Mouse (Mus musculus) myocyte (in vitro differentiated cells): ENCODE results near the gene Plekhj1. TPM values are rescaled to one million over a fixed set of nuclear protein-coding genes. Genes with fewer than 3 reads are reported as not detected.
"Not testable (repeated sequence)": the region's sequence is repeated elsewhere in the genome, so short reads cannot be mapped to it uniquely, and the experiment has no call there.

Source experiments
- H3K27me3 ChIP-seq: one replicate; pipeline ENCODE4 v1.6.1; 2011; ENCODE audit not compliant: control insufficient read depth, insufficient read depth, insufficient read length
- H3K36me3 ChIP-seq: one replicate; pipeline ENCODE4 v1.6.1; 2011; ENCODE audit not compliant: control insufficient read depth, insufficient read depth
- H3K4me2 ChIP-seq: one replicate; pipeline ENCODE4 v1.6.1; 2011; ENCODE audit warnings: low read depth, control low read depth
- H3K4me3 ChIP-seq: one replicate; pipeline ENCODE4 v1.5.1; 2011; ENCODE audit warnings: mild to moderate bottlenecking, control low read depth, moderate library complexity
- H3K79me2 ChIP-seq: one replicate; pipeline ENCODE4 v1.6.1; 2011; ENCODE audit not compliant: control insufficient read depth, insufficient read depth
- H3ac ChIP-seq: one replicate; pipeline ENCODE4 v1.6.1; 2011; ENCODE audit not compliant: control insufficient read depth, insufficient read length
- CEBPB ChIP-seq: IDR thresholded peaks from 2 replicates; pipeline ENCODE4 v1.6.1; 2011; ENCODE audit warnings: mild to moderate bottlenecking, moderate library complexity; ENCODE audit not compliant: poor library complexity, insufficient read depth, severe bottlenecking
- E2F4 ChIP-seq: IDR thresholded peaks from one replicate; pipeline ENCODE4 v1.6.1; 2011; ENCODE audit warnings: mild to moderate bottlenecking, control low read depth, moderate library complexity; ENCODE audit not compliant: insufficient read depth
- MAX ChIP-seq: IDR thresholded peaks from one replicate; pipeline ENCODE4 v1.6.1; 2011; ENCODE audit warnings: low read depth, mild to moderate bottlenecking, control low read depth
- MYOD1 ChIP-seq, 3 experiments: IDR thresholded peaks; one replicate each; pipeline ENCODE4 v1.6.1; 2011; ENCODE audit warnings: control low read depth in 2 of 3, low read depth in 2 of 3, mild to moderate bottlenecking in 2 of 3, moderate library complexity in 1 of 3; ENCODE audit not compliant: insufficient read length in 2 of 3, control insufficient read depth in 1 of 3
- MYOG ChIP-seq, 3 experiments: IDR thresholded peaks; one replicate each; pipeline ENCODE4 v1.6.1; 2011; ENCODE audit warnings: control low read depth in 2 of 3, low read depth in 2 of 3, mild to moderate bottlenecking in 2 of 3; ENCODE audit not compliant: insufficient read length in 2 of 3, control insufficient read depth in 1 of 3, insufficient read depth in 1 of 3
- POLR2A ChIP-seq: IDR thresholded peaks from one replicate; pipeline ENCODE4 v1.6.1; 2011; ENCODE audit warnings: low read depth, mild to moderate bottlenecking, control low read depth, moderate library complexity; ENCODE audit not compliant: insufficient read length
- POLR2AphosphoS2 ChIP-seq: IDR thresholded peaks from one replicate; pipeline ENCODE4 v1.6.1; 2011; ENCODE audit warnings: low read depth, control low read depth; ENCODE audit not compliant: insufficient read length
- REST ChIP-seq: IDR thresholded peaks from one replicate; pipeline ENCODE4 v1.6.1; 2011; ENCODE audit warnings: mild to moderate bottlenecking, control low read depth, moderate library complexity; ENCODE audit not compliant: insufficient read depth, insufficient read length
- SRF ChIP-seq: IDR thresholded peaks from one replicate; pipeline ENCODE4 v1.6.1; 2011; ENCODE audit warnings: low read depth; ENCODE audit not compliant: control insufficient read depth, insufficient read length
- TCF12 ChIP-seq: IDR thresholded peaks from one replicate; pipeline ENCODE4 v1.6.1; 2011; ENCODE audit warnings: mild to moderate bottlenecking, control low read depth; ENCODE audit not compliant: poor library complexity, insufficient read depth, severe bottlenecking
- TCF3 ChIP-seq: IDR thresholded peaks from one replicate; pipeline ENCODE4 v1.6.1; 2011; ENCODE audit warnings: low read depth, control low read depth; ENCODE audit not compliant: insufficient read length
- USF1 ChIP-seq: IDR thresholded peaks from one replicate; pipeline ENCODE4 v1.6.1; 2011; ENCODE audit warnings: low read depth, mild to moderate bottlenecking, control low read depth, moderate library complexity
- polyA plus RNA-seq: library from polyadenylated mRNA; unstranded; fragments of >200 nt; fragmentation: generic; extraction: Trizol; gene quantifications from one replicate; pipeline ENCODE4 v1.2.1, GENCODE M21; 2012; ENCODE audit warnings: missing spikeins

Plekhj1 gene
- polyA plus RNA-seq, 1 experiment = 69.6 TPM

DNA sequence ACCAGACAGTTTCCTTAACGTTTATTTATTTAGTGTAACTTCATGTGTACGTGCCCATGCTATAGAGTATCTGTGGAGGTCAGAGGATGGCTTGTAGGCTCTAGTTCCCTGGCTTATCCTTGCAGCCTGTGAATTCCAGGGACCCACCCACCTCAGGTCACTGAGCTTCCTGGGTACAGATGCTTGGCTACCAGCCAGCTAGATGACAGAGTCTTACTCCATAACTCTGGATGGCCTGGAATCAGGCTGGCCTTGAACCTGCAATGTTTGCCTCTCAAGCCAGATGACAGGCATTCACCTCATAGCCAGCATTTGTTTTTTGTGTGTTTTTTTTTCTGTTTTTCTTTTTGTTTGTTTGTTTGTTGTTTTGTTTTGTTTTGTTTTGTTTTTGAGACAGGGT, 18.7 kb upstream of the Plekhj1 start:
- no peak overlapping the region for H3ac ChIP-seq

DNA sequence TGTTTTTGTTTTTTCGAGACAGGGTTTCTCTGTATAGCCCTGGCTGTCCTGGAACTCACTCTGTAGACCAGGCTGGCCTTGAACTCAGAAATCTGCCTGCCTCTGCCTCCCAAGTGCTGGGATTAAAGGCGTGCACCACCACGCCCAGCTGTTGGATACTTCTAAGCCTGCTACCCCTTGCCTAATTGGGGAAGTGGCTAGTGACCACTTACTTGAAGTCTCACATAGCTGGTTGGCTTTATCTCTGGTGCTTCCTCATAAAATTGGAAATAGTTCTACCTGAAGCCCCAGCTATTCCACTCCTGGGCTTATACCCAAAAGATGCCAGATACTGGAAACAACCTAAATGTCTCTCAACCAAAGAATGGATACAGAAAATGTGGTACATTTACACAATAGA, 17.9 kb upstream of the Plekhj1 start:
- H3ac ChIP-seq, H3K27me3 ChIP-seq, H3K36me3 ChIP-seq, H3K4me3 ChIP-seq, H3K79me2 ChIP-seq, H3K4me2 ChIP-seq: not testable (repeated sequence)

More for the DNA sequence above, 18.7 kb upstream of the Plekhj1 start:
- H3K4me2 ChIP-seq = no peak overlapping the region
- no peak overlapping the region for H3K4me3 ChIP-seq
- no peaks in the 10 kb centered on the region for H3K79me2 ChIP-seq
- no peaks in the 10 kb centered on the region for H3K36me3 ChIP-seq
- no peaks in the 10 kb centered on the region for H3K27me3 ChIP-seq
- TF ChIP-seq TCF3 (no peak), SRF (no peak), USF1 (no peak), MYOD1 (IDR thresholded peaks at IDR 0.05; ENCODE audit: control insufficient read depth in 1 of 3, insufficient read length in 2 of 3, low read depth in 2 of 3) (no peak), CEBPB (no peak), REST (no peak), POLR2A (no peak), TCF12 (no peak)

DNA sequence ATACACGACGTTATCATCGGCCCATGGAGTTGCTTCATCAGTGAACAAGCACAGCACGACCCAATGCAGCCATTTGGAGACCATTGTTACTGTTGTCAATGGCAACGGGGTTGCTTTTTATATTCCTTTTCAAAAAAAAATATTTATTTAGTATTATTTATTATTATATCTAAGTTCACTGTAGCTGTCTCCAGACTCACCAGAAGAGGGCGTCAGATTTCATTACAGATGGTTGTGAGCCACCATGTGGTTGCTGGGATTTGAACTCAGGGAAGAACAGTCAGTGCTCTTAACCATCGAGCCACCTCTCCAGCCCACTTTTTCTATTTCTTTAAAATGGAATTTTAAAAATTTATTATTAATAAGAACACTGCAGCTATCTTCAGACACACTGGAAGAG, 16.4 kb upstream of the Plekhj1 start:
- H3K27me3 ChIP-seq = no peaks in the 10 kb centered on the region
- no peaks in the 10 kb centered on the region for H3K36me3 ChIP-seq
- TF ChIP-seq TCF3 (no peak), CEBPB (no peak), E2F4 (no peak), REST (no peak), MAX (no peak), MYOG (IDR thresholded peaks at IDR 0.05; ENCODE audit: control insufficient read depth in 1 of 3, insufficient read depth in 1 of 3, insufficient read length in 2 of 3, low read depth in 2 of 3) (no peak), POLR2A (no peak), MYOD1 (IDR thresholded peaks at IDR 0.05; ENCODE audit: control insufficient read depth in 1 of 3, insufficient read length in 2 of 3, low read depth in 2 of 3) (no peak), POLR2AphosphoS2 (no peak), SRF (no peak), TCF12 (no peak), USF1 (no peak)
- no peak overlapping the region for H3ac ChIP-seq
- H3K4me3 ChIP-seq = no peak overlapping the region
- no peak overlapping the region for H3K4me2 ChIP-seq
- no peaks in the 10 kb centered on the region for H3K79me2 ChIP-seq

DNA sequence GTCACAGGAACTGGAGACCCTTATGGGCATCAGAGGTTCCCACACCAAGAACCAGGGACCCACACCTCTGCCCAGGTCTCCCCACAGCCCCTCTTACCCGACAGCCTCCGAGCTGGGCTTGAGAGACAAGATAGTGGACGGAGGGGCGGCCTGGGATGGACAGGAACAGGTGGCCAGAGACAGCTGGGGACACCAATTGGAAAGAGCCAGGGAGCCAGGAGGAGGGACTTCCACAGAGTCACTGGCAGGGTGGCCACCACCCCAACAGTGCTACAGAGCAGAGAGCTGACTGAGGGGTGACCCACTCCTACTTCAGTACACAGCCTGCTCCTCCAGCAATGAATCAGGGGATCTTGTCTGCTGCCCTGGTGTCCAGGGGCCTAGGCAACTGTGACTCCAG, 14.9 kb upstream of the Plekhj1 start, which contains the start of gene Jsrp1:
Gene Jsrp1, minus strand, starts transcription at position 133 of the 400 bp plus-strand sequence.
- TF ChIP-seq E2F4 (no peak), POLR2A (peak; percentile 51), MYOG (IDR thresholded peaks at IDR 0.05; ENCODE audit: control insufficient read depth in 1 of 3, insufficient read depth in 1 of 3, insufficient read length in 2 of 3, low read depth in 2 of 3) (peak; percentile 84 to 95 (median 87)), POLR2AphosphoS2 (peak; percentile 55), TCF12 (peak; percentile 84), MYOD1 (IDR thresholded peaks at IDR 0.05; ENCODE audit: control insufficient read depth in 1 of 3, insufficient read length in 2 of 3, low read depth in 2 of 3) (peak; percentile 95 to 100 (median 99)), TCF3 (peak; percentile 81), CEBPB (no peak)
- H3K27me3 ChIP-seq = no peaks in the 10 kb centered on the region
- peak within 1 kb of the TSS; percentile 79 for H3K4me2 ChIP-seq
- H3K79me2 ChIP-seq = no peaks in the 10 kb centered on the region
- peak within 1 kb of the TSS; percentile 33 for H3K4me3 ChIP-seq
- H3K36me3 ChIP-seq = no peaks in the 10 kb centered on the region
- no peak within 1 kb of the TSS for H3ac ChIP-seq

DNA sequence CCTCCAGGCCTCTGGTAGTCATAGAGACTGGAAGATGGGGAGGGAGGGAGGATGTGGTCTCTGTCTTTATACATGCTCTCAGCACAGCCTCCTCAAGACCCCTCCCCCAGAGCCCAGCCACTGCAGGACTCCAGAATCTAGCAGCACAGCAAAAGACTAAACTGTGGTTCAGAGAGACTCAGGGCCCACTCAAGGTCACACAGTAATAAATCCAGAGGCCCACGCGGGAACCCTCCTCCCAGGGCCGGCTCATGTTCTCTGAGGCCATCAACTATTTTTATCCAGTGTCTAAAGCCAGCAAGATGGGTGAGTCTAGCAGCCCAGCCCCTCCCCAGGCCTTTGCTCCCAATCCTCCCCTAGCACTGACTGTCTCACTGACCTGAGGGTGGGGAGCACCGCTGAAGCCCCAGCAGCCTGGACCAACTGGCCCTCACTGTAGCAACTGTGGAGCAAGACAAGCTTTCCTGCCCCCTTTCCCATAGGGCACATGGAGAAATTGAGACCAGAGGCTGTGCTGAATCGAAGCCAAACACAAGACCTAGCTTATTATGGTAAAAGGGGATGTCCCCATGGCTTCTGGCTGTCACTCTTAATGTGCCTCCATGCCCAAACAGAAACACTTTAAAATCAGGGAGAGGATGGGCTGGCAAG, 14.1 kb upstream of the Plekhj1 start:
- peak; percentile 10 for TF ChIP-seq POLR2AphosphoS2
- TF ChIP-seq USF1 = no peak
- TF ChIP-seq MYOG (IDR thresholded peaks at IDR 0.05; ENCODE audit: control insufficient read depth in 1 of 3, insufficient read depth in 1 of 3, insufficient read length in 2 of 3, low read depth in 2 of 3) = peak in 2 of 3 experiments; percentile 20 to 62
- TF ChIP-seq MYOD1 (IDR thresholded peaks at IDR 0.05; ENCODE audit: control insufficient read depth in 1 of 3, insufficient read length in 2 of 3, low read depth in 2 of 3) = peak in 2 of 3 experiments; percentile 27
- TF ChIP-seq REST = no peak
- peak; percentile 51 for TF ChIP-seq POLR2A
- peak; percentile 29 for TF ChIP-seq SRF
- no peaks in the 10 kb centered on the region for H3K27me3 ChIP-seq
- no peaks in the 10 kb centered on the region for H3K79me2 ChIP-seq
- H3K4me3 ChIP-seq = peak overlapping the region; percentile 33
- no peak overlapping the region for H3ac ChIP-seq
- peak overlapping the region; percentile 79 for H3K4me2 ChIP-seq
- no peaks in the 10 kb centered on the region for H3K36me3 ChIP-seq
